Mouse (Mus musculus): ENCODE data around the gene Pdk4.

Pdk4 gene

DNA sequence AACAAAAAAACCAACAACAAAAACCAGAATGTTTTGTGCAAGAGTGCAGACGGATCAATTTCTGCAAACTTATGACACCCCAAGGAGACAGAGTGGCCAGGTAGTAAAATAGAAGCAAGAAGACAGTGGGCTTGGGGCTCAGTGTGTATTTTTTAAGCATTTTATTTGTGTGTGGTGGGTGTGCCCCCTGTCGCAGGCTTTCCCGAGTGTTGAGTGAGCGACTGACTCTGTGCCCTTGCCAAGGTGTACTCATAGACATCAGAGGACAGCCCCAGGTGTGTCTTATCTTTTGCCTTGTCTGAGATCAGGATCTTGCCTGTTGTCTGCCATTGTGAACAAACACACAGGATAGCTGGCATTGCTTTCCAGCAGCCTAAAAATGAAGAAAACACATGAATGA, 49.1 kb downstream of the Pdk4 start:
- no peak for DNase-seq (ENCODE audit: low spot score in 2 of 2)

- DNase-seq (ENCODE audit: low spot score in 2 of 2): no peak
Measured at GRCm38 (mm10) chr6:5444331-5444898, 51.7 kb downstream of the Pdk4 start.

DNA sequence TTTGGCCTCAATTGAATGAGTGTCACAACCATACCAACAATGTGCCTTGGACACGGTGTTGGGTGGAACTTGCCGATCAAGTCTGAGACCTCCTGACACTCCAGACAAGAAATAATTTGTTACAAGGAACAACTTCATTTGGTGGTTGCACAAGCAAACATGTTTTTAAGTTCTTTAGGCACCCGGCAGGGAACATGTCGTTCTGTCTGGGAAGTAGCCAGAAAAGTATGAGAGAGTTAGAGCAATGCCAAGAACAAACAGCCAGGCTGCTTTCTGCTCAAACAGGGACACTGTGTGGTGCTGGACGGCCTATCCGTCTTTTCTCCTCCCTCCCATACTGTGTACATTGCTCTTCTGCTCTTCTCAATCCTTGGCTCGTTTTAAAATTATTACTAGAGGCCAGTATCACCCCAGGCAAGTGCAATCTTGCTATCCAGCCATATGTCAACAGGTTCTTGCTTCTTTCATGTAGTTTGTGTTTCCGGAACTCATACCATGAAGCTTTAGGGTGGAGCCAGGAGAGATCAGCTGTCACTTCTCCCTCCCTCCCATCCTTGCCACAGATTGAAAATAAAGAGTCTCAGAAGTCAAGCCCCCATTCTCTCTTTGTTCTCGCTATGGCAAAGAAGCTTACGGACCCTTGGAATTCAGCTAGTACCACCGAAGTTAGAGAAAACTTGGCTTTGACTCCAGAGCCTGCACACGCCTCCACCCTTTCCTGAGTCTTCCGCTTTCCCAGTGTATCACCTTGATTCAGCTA, 52.8 kb downstream of the Pdk4 start:
- no peak for DNase-seq (ENCODE audit: low spot score in 2 of 2)

GRCm38 (mm10) chr6:5442316-5443085, 53.6 kb downstream of the Pdk4 start:
- DNase-seq (ENCODE audit: low spot score in 2 of 2): peak in 1 of 2 experiments; percentile 31

DNA sequence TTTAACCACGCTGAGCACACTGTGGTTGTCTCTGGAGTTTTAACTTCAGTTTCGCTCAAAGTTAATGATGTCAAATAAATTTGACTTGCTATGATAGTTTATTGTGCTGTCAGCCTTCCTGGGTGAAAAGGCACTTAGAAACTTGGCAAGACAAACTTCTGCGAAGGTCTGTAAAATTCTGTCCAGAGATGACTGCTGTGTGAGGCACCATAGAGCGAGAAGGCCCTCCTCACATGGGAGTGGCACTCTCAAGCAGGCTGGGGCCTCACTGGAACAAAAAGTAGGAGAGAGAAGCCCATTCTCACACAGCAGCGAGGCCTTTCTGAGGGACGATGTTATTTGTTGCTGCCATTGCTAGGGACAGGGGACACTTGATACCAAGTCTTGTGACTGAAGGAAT, 54.9 kb downstream of the Pdk4 start:
- no peak for DNase-seq (ENCODE audit: low spot score in 2 of 2)

DNA sequence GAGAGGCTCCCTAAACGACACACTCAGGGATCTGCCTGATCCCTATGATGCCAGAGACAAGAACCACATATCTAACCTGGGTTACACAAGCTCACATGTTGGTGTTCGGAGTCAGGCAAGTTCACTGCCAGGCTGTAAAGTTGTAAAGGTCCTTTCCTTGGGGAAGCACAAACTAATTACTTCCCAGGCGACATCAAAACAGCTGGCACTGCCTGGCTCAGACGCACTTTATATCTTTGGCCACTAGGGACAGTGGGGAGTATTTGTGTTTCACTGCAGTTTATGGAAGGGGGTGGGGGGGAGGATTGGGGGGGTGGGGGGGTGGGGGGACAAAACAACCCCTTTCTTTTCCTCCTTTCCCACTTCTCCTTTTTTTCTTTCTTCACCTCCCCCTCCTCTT, 58.4 kb downstream of the Pdk4 start:
- no peak for DNase-seq (ENCODE audit: low spot score in 2 of 2)

DNA sequence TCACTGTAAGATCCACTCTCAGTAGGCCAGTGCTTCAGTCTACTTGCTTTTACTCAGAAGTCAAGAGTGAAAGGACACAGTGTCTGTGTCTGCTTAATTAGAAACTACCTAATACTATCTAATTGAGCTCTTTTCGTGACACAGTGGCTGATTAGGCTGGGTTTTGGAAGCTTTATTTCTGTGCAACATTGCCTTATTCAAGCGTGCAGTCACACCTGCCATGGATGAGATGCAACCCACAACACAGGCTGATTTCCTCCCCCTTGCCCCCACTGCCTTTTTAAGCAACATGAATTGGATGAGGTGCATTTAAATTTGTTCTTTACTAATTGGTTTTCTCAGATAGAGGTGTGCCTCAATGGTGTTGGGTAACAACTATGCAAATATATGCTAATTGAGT, 62.2 kb downstream of the Pdk4 start:
- DNase-seq (ENCODE audit: low spot score in 2 of 2): no peak

Data from right cerebral cortex, postnatal 10 days (tissue).